Mouse (Mus musculus) heart, postnatal 0 days (tissue): ENCODE results near the gene Tmc3.

Experiments used
- CTCF ChIP-seq: IDR thresholded peaks from 2 replicates; pipeline ENCODE4 v1.5.1; 2016; ENCODE audit warnings: antibody characterized with exemption, control low read depth, low read depth
- EP300 ChIP-seq: IDR thresholded peaks from 2 replicates; pipeline ENCODE4 v1.6.1; 2016; ENCODE audit warnings: antibody characterized with exemption, low read depth

GRCm38 (mm10) chr7:83650638-83651037, 65.9 kb downstream of the Tmc3 start:
- TF ChIP-seq CTCF = no peak
- TF ChIP-seq EP300 = no peak
